Mouse (Mus musculus) lung, postnatal 0 days (tissue): ENCODE results near the gene Nbea. TPM values are rescaled to one million over a fixed set of nuclear protein-coding genes. Genes with fewer than 3 reads are reported as not detected.

Source experiments
- ATAC-seq: fragments of 200-750 bp; cut with Nextera tagmentation; 2 replicates; pipeline ENCODE4 v1.8.0; 2017; ENCODE audit warnings: moderate library complexity
- DNase-seq: peaks from one replicate; pipeline ENCODE4 v3.0.0-alpha.2; 2016; ENCODE audit warnings: low spot score
- H3K27ac ChIP-seq: fragments of 300-500 bp; sonication (generic); 2 replicates; pipeline ENCODE4 v1.5.1; 2014; ENCODE audit warnings: antibody characterized with exemption, mild to moderate bottlenecking, low read length, mixed read lengths
- H3K27me3 ChIP-seq: fragments of 300-500 bp; sonication (generic); replicated peaks from 2 replicates; pipeline ENCODE4 v1.6.1; 2014; ENCODE audit warnings: low read length, mixed read lengths; ENCODE audit not compliant: insufficient read depth
- H3K36me3 ChIP-seq: fragments of 300-500 bp; sonication (generic); 2 replicates; pipeline ENCODE4 v1.6.1; 2014; ENCODE audit warnings: low read length, mixed read lengths; ENCODE audit not compliant: insufficient read depth
- H3K4me1 ChIP-seq: fragments of 300-500 bp; sonication (generic); 2 replicates; pipeline ENCODE4 v1.6.1; 2014; ENCODE audit warnings: antibody characterized with exemption, low read depth, low read length, mixed read lengths; ENCODE audit not compliant: insufficient read depth
- H3K4me2 ChIP-seq: fragments of 300-500 bp; sonication (generic); replicated peaks from 2 replicates; pipeline ENCODE4 v1.6.1; 2014; ENCODE audit warnings: low read depth, mild to moderate bottlenecking, low read length, moderate library complexity, mixed read lengths
- H3K4me3 ChIP-seq: fragments of 300-500 bp; sonication (generic); 2 replicates; pipeline ENCODE4 v1.5.1; 2014; ENCODE audit warnings: low read depth, low read length
- H3K9ac ChIP-seq: fragments of 300-500 bp; sonication (generic); replicated peaks from 2 replicates; pipeline ENCODE4 v1.6.1; 2014; ENCODE audit warnings: low read depth, mild to moderate bottlenecking
- H3K9me3 ChIP-seq: fragments of 300-500 bp; sonication (generic); 2 replicates; pipeline ENCODE4 v1.6.1; 2016; ENCODE audit warnings: low read length, mixed read lengths
- CTCF ChIP-seq: IDR thresholded peaks from 2 replicates; pipeline ENCODE4 v1.5.1; 2016; ENCODE audit warnings: antibody characterized with exemption, mild to moderate bottlenecking
- EP300 ChIP-seq: IDR thresholded peaks from 2 replicates; pipeline ENCODE4 v1.6.1; 2016; ENCODE audit warnings: antibody characterized with exemption, mild to moderate bottlenecking, control low read depth
- WGBS: fragments of 180-500 bp; shearing (Covaris S2); extraction: QIAGEN DNeasy Blood & Tissue Kit; methylation state at CpG from one replicate; pipeline ENCODE4 v1.1.7; 2014; 5-methylcytosine and 5-hydroxymethylcytosine counted together
- polyA plus RNA-seq: library from polyadenylated mRNA; unstranded; fragments of >200 nt; fragmentation: Nextera tagmentation; extraction: Ambion mirVana; gene quantifications from 2 replicates; pipeline ENCODE4 v1.2.1, GENCODE M21; 2015

The Nbea gene
- polyA plus RNA-seq, 1 experiment from 2014 or later = 6.3 TPM

DNA sequence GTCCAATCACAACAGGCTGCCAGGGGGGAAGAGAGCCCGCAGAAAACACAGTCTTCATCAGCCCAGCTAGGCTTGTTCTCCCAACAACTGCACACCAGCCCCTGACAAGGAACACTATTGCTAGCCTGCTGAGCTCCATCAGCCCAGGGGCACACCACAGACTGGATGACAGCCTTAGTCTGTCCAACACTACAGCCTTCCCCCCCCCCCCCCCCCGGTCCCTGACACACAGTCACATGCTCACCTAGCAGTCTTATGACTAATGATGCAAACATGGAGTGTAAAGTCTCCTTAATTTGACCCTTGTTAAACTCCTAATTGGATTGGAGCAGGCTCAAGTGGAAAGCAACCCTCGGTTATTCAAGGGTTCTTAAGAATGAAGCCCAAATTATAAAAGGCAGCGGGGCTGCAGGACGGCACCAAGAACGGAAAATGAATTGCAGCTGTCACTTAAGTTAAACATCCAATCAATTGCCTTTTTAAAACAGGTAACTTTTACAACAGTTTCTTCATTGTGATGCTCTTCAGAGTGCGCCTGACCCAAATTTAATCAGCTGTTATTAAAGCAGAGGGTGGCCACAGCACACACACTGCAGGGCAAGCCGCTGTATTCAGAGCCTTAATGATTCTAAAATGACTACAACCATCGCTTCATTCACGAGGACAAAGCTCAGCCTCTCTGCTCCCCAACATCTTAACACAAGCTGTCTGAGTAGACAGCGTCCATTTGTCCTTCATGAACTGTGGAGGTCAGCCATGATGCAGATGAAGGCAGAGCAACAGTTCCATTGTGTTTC, 427.5 kb downstream of the Nbea start:
- Histone ChIP-seq H3K27ac (no peak overlapping the region), H3K27me3 (no peaks in the 10 kb centered on the region), H3K9me3 (no peaks in the 10 kb centered on the region), H3K4me2 (no peak overlapping the region), H3K36me3 (no peaks in the 10 kb centered on the region), H3K4me3 (no peak overlapping the region), H3K9ac (no peak overlapping the region), H3K4me1 (no peaks in the 10 kb centered on the region; the same call in 1 of the 2 replicates)
- WGBS = 64% methylated on average over 11 of the region's 11 CpGs
- no peak for ATAC-seq
- TF ChIP-seq EP300 (no peak), CTCF (no peak)
- no peak for DNase-seq

DNA sequence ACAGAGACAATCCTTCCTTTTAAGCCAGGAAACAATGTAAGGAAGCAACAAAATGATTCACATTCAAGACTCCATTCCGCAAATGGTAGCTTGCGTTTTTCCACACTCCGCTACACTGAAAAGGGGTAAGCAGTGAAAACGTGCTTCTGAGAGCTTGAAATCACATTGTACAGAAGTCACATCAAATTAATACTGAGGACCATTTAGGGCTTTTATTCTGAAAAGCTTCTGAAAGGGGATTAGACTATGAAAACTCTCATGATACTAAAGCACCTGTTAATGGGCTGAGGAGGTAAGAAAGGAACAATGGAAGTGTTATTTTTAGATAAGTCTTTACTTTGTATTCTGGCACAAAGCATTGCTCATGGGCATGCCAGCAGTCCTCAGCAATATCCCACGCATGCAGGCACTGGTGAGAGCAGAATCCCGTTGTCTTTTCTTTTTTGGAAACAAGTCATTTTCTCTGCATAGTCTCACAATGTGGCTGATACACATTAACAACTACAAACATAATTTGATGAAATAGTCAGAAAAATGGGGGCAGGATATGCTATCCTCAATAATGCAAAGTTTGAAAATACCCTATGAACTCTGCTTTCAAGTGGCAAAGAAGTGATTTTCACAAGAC, 428.4 kb downstream of the Nbea start:
- no peak for TF ChIP-seq EP300
- Histone ChIP-seq H3K4me3 (no peak overlapping the region), H3K4me1 (no peaks in the 10 kb centered on the region; the same call in 1 of the 2 replicates), H3K36me3 (no peaks in the 10 kb centered on the region), H3K27ac (no peak overlapping the region), H3K9me3 (no peaks in the 10 kb centered on the region), H3K27me3 (no peaks in the 10 kb centered on the region), H3K9ac (no peak overlapping the region), H3K4me2 (no peak overlapping the region)
- WGBS = 65% methylated on average over 6 of the region's 6 CpGs
- DNase-seq (no peak), ATAC-seq (no peak)

DNA sequence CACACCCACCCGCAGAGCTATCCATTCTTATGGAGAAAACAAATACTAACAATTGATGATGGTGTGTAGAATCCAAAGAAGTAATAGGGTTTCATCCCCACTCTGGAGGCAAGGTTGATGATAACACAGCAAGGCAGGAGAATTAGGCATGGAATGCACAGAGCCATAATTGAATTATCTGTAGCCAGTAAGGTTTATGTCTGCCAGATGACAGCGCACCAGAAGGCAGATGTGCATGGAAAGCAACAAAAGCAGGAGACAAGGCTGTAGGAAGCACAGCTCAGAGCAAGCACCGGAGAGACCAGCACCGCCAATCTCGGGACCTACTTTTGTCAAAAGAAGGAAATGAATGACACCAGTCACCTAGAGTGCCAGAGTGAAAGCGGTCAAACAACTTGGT, 429.6 kb downstream of the Nbea start:
- no peak overlapping the region for H3K4me2 ChIP-seq
- H3K27me3 ChIP-seq = no peaks in the 10 kb centered on the region
- no peaks in the 10 kb centered on the region for H3K36me3 ChIP-seq
- DNase-seq (no peak), ATAC-seq (no peak)
- no peaks in the 10 kb centered on the region for H3K9me3 ChIP-seq
- no peaks in the 10 kb centered on the region; the same call in 1 of the 2 replicates for H3K4me1 ChIP-seq
- WGBS = 94% methylated on average over 6 of the region's 6 CpGs
- no peak overlapping the region for H3K4me3 ChIP-seq
- TF ChIP-seq EP300 = no peak
- no peak overlapping the region for H3K9ac ChIP-seq
- no peak overlapping the region for H3K27ac ChIP-seq

DNA sequence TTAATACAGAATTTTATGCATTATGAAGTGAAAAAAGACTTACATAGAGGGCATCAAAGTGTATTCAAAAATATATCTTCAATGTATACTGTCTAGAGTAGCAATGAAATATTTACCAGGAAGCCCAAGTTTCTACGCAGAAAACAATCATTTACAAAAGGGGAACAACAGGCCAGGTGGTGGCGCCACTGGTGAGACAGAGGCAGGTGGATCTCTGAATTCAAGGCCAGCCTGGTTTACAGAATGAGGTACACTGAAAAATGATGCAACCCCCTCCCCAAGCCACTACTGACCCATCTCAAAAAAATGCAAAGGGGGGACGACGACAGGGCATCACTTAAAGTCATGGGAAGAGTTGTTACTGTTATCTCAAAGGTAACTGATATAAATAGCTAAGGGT, 430.9 kb downstream of the Nbea start:
- Histone ChIP-seq H3K27ac (no peak overlapping the region), H3K4me2 (no peak overlapping the region), H3K4me3 (no peak overlapping the region), H3K4me1 (no peaks in the 10 kb centered on the region; the same call in 1 of the 2 replicates), H3K9ac (no peak overlapping the region), H3K36me3 (no peaks in the 10 kb centered on the region), H3K27me3 (no peaks in the 10 kb centered on the region), H3K9me3 (no peaks in the 10 kb centered on the region)
- DNase-seq (no peak), ATAC-seq (no peak)
- WGBS = 88% methylated on average over 4 of the region's 4 CpGs
- TF ChIP-seq EP300 = no peak
- TF ChIP-seq CTCF = no peak

DNA sequence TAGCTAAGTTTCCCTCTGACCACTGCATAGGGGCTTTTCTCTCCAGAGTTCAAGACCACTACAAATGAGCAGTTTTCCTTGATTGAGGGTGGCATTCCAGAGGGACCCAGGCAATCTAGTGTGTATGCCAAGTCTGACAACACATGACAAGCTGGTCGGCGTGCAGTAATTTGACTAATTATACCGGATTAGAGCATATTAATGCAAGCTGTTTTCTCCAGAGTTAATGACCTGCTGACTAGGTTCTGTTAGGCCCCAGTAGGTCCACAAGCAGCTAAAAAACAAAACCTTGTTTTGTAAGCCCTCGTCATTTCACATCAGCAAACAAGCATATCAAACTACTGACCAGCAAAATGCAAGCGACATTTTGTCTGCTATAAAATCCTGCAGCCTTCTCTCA, 432.1 kb downstream of the Nbea start:
- Histone ChIP-seq H3K9me3 (no peaks in the 10 kb centered on the region), H3K27ac (no peak overlapping the region), H3K4me1 (no peaks in the 10 kb centered on the region; the same call in 1 of the 2 replicates), H3K4me3 (no peak overlapping the region), H3K4me2 (no peak overlapping the region), H3K36me3 (no peaks in the 10 kb centered on the region), H3K27me3 (no peaks in the 10 kb centered on the region), H3K9ac (no peak overlapping the region)
- ATAC-seq (no peak), DNase-seq (no peak)
- 76% methylated on average over 5 of the region's 5 CpGs for WGBS
- TF ChIP-seq CTCF = no peak
- no peak for TF ChIP-seq EP300

DNA sequence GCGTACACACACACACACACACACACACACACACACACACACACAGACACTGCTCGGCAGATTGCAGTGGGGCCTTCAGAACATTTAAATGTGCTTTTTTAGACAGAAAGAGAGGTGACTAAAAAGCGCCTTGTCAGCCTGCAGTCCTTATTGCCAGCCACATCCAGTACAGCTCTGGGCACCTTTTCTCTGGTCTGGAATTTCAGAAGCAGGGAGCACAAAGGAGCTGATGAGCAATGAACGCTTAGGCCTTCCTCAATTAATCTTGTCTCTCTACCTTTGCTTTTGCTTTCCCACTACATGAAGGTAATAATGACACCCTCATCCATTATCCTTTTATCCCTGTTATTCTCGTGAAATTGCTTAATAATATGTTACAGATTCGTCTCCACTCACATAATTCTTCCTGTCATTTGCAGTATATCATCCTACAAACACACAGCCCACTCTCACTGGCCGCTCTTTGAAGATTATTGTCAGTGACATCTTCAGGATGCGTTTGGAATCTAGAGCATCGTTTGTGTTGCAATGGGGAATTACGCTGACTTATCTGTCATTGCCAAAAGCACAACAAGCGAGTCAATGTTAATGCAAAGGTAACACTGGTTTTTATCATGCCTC, 432.9 kb downstream of the Nbea start:
- TF ChIP-seq EP300 = no peak
- TF ChIP-seq CTCF = no peak
- H3K27ac ChIP-seq = no peak overlapping the region
- H3K4me2 ChIP-seq = no peak overlapping the region
- DNase-seq (no peak), ATAC-seq (no peak)
- H3K27me3 ChIP-seq = no peaks in the 10 kb centered on the region
- H3K4me3 ChIP-seq = no peak overlapping the region
- 63% methylated on average over 11 of the region's 11 CpGs for WGBS
- H3K4me1 ChIP-seq = no peaks in the 10 kb centered on the region; the same call in 1 of the 2 replicates
- H3K9ac ChIP-seq = no peak overlapping the region
- H3K9me3 ChIP-seq = no peaks in the 10 kb centered on the region
- no peaks in the 10 kb centered on the region for H3K36me3 ChIP-seq
